ENCODE assay signal across 8 mouse cellular contexts in genomic region chr19:3324271-3324811, GRCm38 (mm10). TPM values are rescaled to one million over a fixed set of nuclear protein-coding genes. Genes with fewer than 3 reads are reported as not detected.
DNase-seq lines count a peak whose midpoint lies in the region; ATAC-seq lines count a peak whose summit lies in the region.

No protein-coding gene starts in this region.

- H3K4me2 ChIP-seq in heart, embryonic 11.5 days: peak overlapping the region; percentile 96
- H3K4me2 ChIP-seq in midbrain, embryonic 11.5 days: peak overlapping the region; percentile 96

- DNase-seq in adrenal gland, adult (ENCODE audit: inconsistent age in 2 of 2, low spot score in 1 of 2): peak; percentile 71 to 90
- DNase-seq in adrenal gland, postnatal 4 days (ENCODE audit: low spot score in 2 of 2): no peak
- DNase-seq in 3T3-L1 (ENCODE audit: low read depth, low spot score): peak; percentile 84
- peak; percentile 51 for DNase-seq in kidney, postnatal 10 days
- peak; percentile 96 for DNase-seq in midbrain, embryonic 11.5 days (ENCODE audit: low spot score, missing footprints)
- DNase-seq in testis, postnatal 10 days (ENCODE audit: low spot score): no peak

- peak overlapping the region; percentile 94 for H3K27ac ChIP-seq in brown adipose tissue, adult 24 weeks (replicated peaks; ENCODE audit: low read depth, low read length)
- H3K27ac ChIP-seq in heart, embryonic 11.5 days (ENCODE audit: low read depth, low read length): peak overlapping the region; percentile 90
- H3K27ac ChIP-seq in midbrain, embryonic 11.5 days (ENCODE audit: low read depth, low read length): no peak overlapping the region

- 3% methylated on average over 17 of the region's 17 CpGs for WGBS in heart, embryonic 11.5 days (ENCODE audit: insufficient replicate concordance)
- 5% methylated on average over 17 of the region's 17 CpGs for WGBS in midbrain, embryonic 11.5 days

- ATAC-seq in heart, embryonic 11.5 days (replicated peaks; ENCODE audit: insufficient number of reproducible peaks, low FRiP score, low TSS enrichment): no peak
- ATAC-seq in midbrain, embryonic 11.5 days (ENCODE audit: low FRiP score): peak; percentile 41; the same call in 1 of the 2 replicates

- peak overlapping the region; percentile 77 for H3K9ac ChIP-seq in heart, embryonic 11.5 days (ENCODE audit: low read depth, low read length)
- H3K9ac ChIP-seq in midbrain, embryonic 11.5 days (ENCODE audit: low read length): no peak overlapping the region

- H3K36me3 ChIP-seq in heart, embryonic 11.5 days (ENCODE audit: control insufficient read depth, insufficient read depth, low read length): no peaks in the 10 kb centered on the region
- H3K36me3 ChIP-seq in midbrain, embryonic 11.5 days (ENCODE audit: control insufficient read depth, insufficient read depth, low read length): no peaks in the 10 kb centered on the region

- no peaks in the 10 kb centered on the region for H3K27me3 ChIP-seq in heart, embryonic 11.5 days (ENCODE audit: control insufficient read depth, insufficient read depth, low read length)
- peaks cover 28% of the 10 kb centered on the region for H3K27me3 ChIP-seq in midbrain, embryonic 11.5 days (ENCODE audit: control insufficient read depth, insufficient read depth, low read length)

- no peaks in the 10 kb centered on the region for H3K9me3 ChIP-seq in heart, embryonic 11.5 days (replicated peaks; ENCODE audit: control insufficient read depth, low read length)
- no peaks in the 10 kb centered on the region for H3K9me3 ChIP-seq in midbrain, embryonic 11.5 days (ENCODE audit: control insufficient read depth, low read length)

- peaks cover 12% of the 10 kb centered on the region for H3K4me1 ChIP-seq in brown adipose tissue, adult 24 weeks (ENCODE audit: control insufficient read depth, insufficient read depth, insufficient read length, low read length)
- H3K4me1 ChIP-seq in heart, embryonic 11.5 days (ENCODE audit: control insufficient read depth, insufficient read depth, low read length): peaks cover 18% of the 10 kb centered on the region
- H3K4me1 ChIP-seq in midbrain, embryonic 11.5 days (ENCODE audit: control insufficient read depth, insufficient read depth, low read length): peaks cover 19% of the 10 kb centered on the region

- H3K4me3 ChIP-seq in brown adipose tissue, adult 24 weeks (ENCODE audit: insufficient read depth, low read depth, low read length): peak overlapping the region; percentile 88
- peak overlapping the region; percentile 68 for H3K4me3 ChIP-seq in heart, embryonic 11.5 days (ENCODE audit: low read depth, low read length)
- peak overlapping the region; percentile 48 for H3K4me3 ChIP-seq in midbrain, embryonic 11.5 days (ENCODE audit: low read depth, low read length)

RNA-seq across cellular contexts. Expression of gene Cpt1a, which starts 2.2 kb away (rescaled TPM):
- total RNA-seq in adrenal gland, postnatal 4 days (2021): 100 to 1,000 TPM; 225 to 242 TPM
- polyA plus RNA-seq in brown adipose tissue, adult 24 weeks (2012; ENCODE audit: insufficient read depth, insufficient read length, missing spikeins): 4.4 and 10.0 TPM in 2 replicates
- 14.3 and 17.2 TPM in 2 replicates for polyA plus RNA-seq in heart, embryonic 11.5 days (2014; fragmentation: Nextera tagmentation; extraction: Ambion mirVana)
- polyA plus RNA-seq in midbrain, embryonic 11.5 days (2014; fragmentation: Nextera tagmentation; extraction: Ambion mirVana): 8.7 and 11.0 TPM in 2 replicates

RNA-seq across cellular contexts. Expression of gene Ighmbp2, which starts 41.5 kb away (rescaled TPM):
- 10 to 100 TPM; 11.0 to 11.9 TPM for total RNA-seq in adrenal gland, postnatal 4 days (2021)
- polyA plus RNA-seq in brown adipose tissue, adult 24 weeks (2012; ENCODE audit: insufficient read depth, insufficient read length, missing spikeins): 1.0 and 1.1 TPM in 2 replicates
- polyA plus RNA-seq in heart, embryonic 11.5 days (2014; fragmentation: Nextera tagmentation; extraction: Ambion mirVana): 4.1 and 4.6 TPM in 2 replicates
- 5.1 and 6.8 TPM in 2 replicates for polyA plus RNA-seq in midbrain, embryonic 11.5 days (2014; fragmentation: Nextera tagmentation; extraction: Ambion mirVana)

RNA-seq across cellular contexts. Expression of gene Mrpl21, which starts 41.6 kb away (rescaled TPM):
- total RNA-seq in adrenal gland, postnatal 4 days (2021): 10 to 100 TPM; 70.8 to 71.9 TPM
- 104 and 108 TPM in 2 replicates for polyA plus RNA-seq in brown adipose tissue, adult 24 weeks (2012; ENCODE audit: insufficient read depth, insufficient read length, missing spikeins)
- 110 and 117 TPM in 2 replicates for polyA plus RNA-seq in heart, embryonic 11.5 days (2014; fragmentation: Nextera tagmentation; extraction: Ambion mirVana)
- polyA plus RNA-seq in midbrain, embryonic 11.5 days (2014; fragmentation: Nextera tagmentation; extraction: Ambion mirVana): 125 and 131 TPM in 2 replicates

Comparison
In these comparisons a context has a peak if more than half of its experiments do, and no peak if none do; other contexts are left out.
1. DNase-seq: peak in adrenal gland, adult (2 of 2), 3T3-L1 (single experiment), kidney, postnatal 10 days (single experiment) and midbrain, embryonic 11.5 days (single experiment); none in adrenal gland, postnatal 4 days (0 of 2) and testis, postnatal 10 days (single experiment).
2. Peak in every context shown above with its lines, with median percentiles within 50 percentile points of each other: H3K4me3 ChIP-seq.